Mouse (Mus musculus) embryonic facial prominence, embryonic 11.5 days (tissue): Measurements from ENCODE around the gene Serpinb9b. TPM values are rescaled to one million over a fixed set of nuclear protein-coding genes. Genes with fewer than 3 reads are reported as not detected.

ENCODE experiments used
- ATAC-seq: fragments of 200-750 bp; cut with Nextera tagmentation; replicated peaks from 2 replicates; pipeline ENCODE4 v1.8.0; 2017; ENCODE audit warnings: low read depth; ENCODE audit not compliant: insufficient number of reproducible peaks, low FRiP score, low TSS enrichment
- DNase-seq: peaks from one replicate; pipeline ENCODE4 v3.0.0-alpha.2; 2015; ENCODE audit warnings: low spot score
- H3K27ac ChIP-seq: fragments of 300-500 bp; sonication (generic); replicated peaks from 2 replicates; pipeline ENCODE4 v1.5.1; 2014; ENCODE audit warnings: mild to moderate bottlenecking, low read depth, low read length, control low read depth
- H3K27me3 ChIP-seq: fragments of 300-500 bp; sonication (generic); 2 replicates; pipeline ENCODE4 v1.6.1; 2014; ENCODE audit warnings: mild to moderate bottlenecking, low read length, moderate library complexity, mixed read lengths; ENCODE audit not compliant: control insufficient read depth, insufficient read depth
- H3K36me3 ChIP-seq: fragments of 300-500 bp; sonication (generic); replicated peaks from 2 replicates; pipeline ENCODE4 v1.6.1; 2014; ENCODE audit warnings: low read depth, mild to moderate bottlenecking, low read length, moderate library complexity, mixed read lengths; ENCODE audit not compliant: control insufficient read depth, insufficient read depth
- H3K4me1 ChIP-seq: fragments of 300-500 bp; sonication (generic); 2 replicates; pipeline ENCODE4 v1.6.1; 2014; ENCODE audit warnings: low read length, mixed read lengths; ENCODE audit not compliant: control insufficient read depth, insufficient read depth
- H3K4me2 ChIP-seq: fragments of 300-500 bp; sonication (generic); 2 replicates; pipeline ENCODE4 v1.6.1; 2014; ENCODE audit warnings: low read depth, mild to moderate bottlenecking, control low read depth, low read length, moderate library complexity
- H3K4me3 ChIP-seq: fragments of 300-500 bp; sonication (generic); 2 replicates; pipeline ENCODE4 v1.5.1; 2014; ENCODE audit warnings: low read depth, low read length, control low read depth
- H3K9ac ChIP-seq: fragments of 300-500 bp; sonication (generic); replicated peaks from 2 replicates; pipeline ENCODE4 v1.6.1; 2014; ENCODE audit warnings: mild to moderate bottlenecking, control low read depth, low read length
- H3K9me3 ChIP-seq: fragments of 300-500 bp; sonication (generic); replicated peaks from 2 replicates; pipeline ENCODE4 v1.6.1; 2016; ENCODE audit warnings: mild to moderate bottlenecking, low read length, inconsistent platforms, mixed read lengths; ENCODE audit not compliant: control insufficient read depth
- WGBS: fragments of 180-500 bp; shearing (Covaris S2); extraction: QIAGEN DNeasy Blood & Tissue Kit; methylation state at CpG from one replicate; pipeline ENCODE4 v1.1.7; 2014; 5-methylcytosine and 5-hydroxymethylcytosine counted together
- polyA plus RNA-seq: library from polyadenylated mRNA; unstranded; fragments of >200 nt; fragmentation: Nextera tagmentation; extraction: Ambion mirVana; gene quantifications from 2 replicates; pipeline ENCODE4 v1.2.1, GENCODE M21; 2014

Serpinb9b gene
- polyA plus RNA-seq = 0.20 TPM in 1 of 2 replicates, not detected in the other

- no peak within 1 kb of the TSS for H3K4me2 ChIP-seq
- H3K27ac ChIP-seq = no peak within 1 kb of the TSS
- 91% methylated on average over 2 of the region's 2 CpGs for WGBS
- no peaks in the 10 kb centered on the region for H3K36me3 ChIP-seq
- H3K4me3 ChIP-seq = no peak within 1 kb of the TSS
- no peak for ATAC-seq
- no peaks in the 10 kb centered on the region for H3K4me1 ChIP-seq
- H3K27me3 ChIP-seq = no peaks in the 10 kb centered on the region
- DNase-seq = no peak
- no peak within 1 kb of the TSS for H3K9ac ChIP-seq
- H3K9me3 ChIP-seq = no peaks in the 10 kb centered on the region
Observed at GRCm38 (mm10) chr13:33027244-33027643, at the start of gene Serpinb9b. Gene Serpinb9b (plus strand): TSS chr13:33027416.

- no peak overlapping the region for H3K4me3 ChIP-seq
- H3K9me3 ChIP-seq = no peaks in the 10 kb centered on the region
- H3K4me2 ChIP-seq = no peak overlapping the region
- DNase-seq (no peak), ATAC-seq (no peak)
- WGBS = 87% methylated on average over 4 of the region's 4 CpGs
- H3K4me1 ChIP-seq = no peaks in the 10 kb centered on the region
- H3K27ac ChIP-seq = no peak overlapping the region
- H3K9ac ChIP-seq = no peak overlapping the region
- H3K27me3 ChIP-seq = no peaks in the 10 kb centered on the region
- H3K36me3 ChIP-seq = no peaks in the 10 kb centered on the region
Observed at GRCm38 (mm10) chr13:32982556-32983042, 44.6 kb upstream of the Serpinb9b start.

GRCm38 (mm10) chr13:32986256-32986655, 41.0 kb upstream of the Serpinb9b start:
- Histone ChIP-seq H3K36me3 (no peaks in the 10 kb centered on the region), H3K27me3 (no peaks in the 10 kb centered on the region), H3K4me1 (no peaks in the 10 kb centered on the region), H3K9ac (no peak overlapping the region), H3K9me3 (no peaks in the 10 kb centered on the region), H3K27ac (no peak overlapping the region), H3K4me2 (no peak overlapping the region), H3K4me3 (no peak overlapping the region)
- ATAC-seq (no peak), DNase-seq (no peak)

GRCm38 (mm10) chr13:32993152-32993893, 33.9 kb upstream of the Serpinb9b start:
- no peaks in the 10 kb centered on the region for H3K36me3 ChIP-seq
- DNase-seq (no peak), ATAC-seq (no peak)
- no peaks in the 10 kb centered on the region for H3K4me1 ChIP-seq
- no peak overlapping the region for H3K4me3 ChIP-seq
- H3K27me3 ChIP-seq = no peaks in the 10 kb centered on the region
- no peaks in the 10 kb centered on the region for H3K9me3 ChIP-seq
- H3K4me2 ChIP-seq = no peak overlapping the region
- H3K27ac ChIP-seq = no peak overlapping the region
- no peak overlapping the region for H3K9ac ChIP-seq
- 87% methylated on average over 10 of the region's 10 CpGs for WGBS

GRCm38 (mm10) chr13:32993894-32994242, 33.3 kb upstream of the Serpinb9b start:
- DNase-seq (no peak), ATAC-seq (no peak)
- H3K27me3 ChIP-seq = no peaks in the 10 kb centered on the region
- H3K36me3 ChIP-seq = no peaks in the 10 kb centered on the region
- no peak overlapping the region for H3K27ac ChIP-seq
- H3K9ac ChIP-seq = no peak overlapping the region
- no peaks in the 10 kb centered on the region for H3K4me1 ChIP-seq
- no peak overlapping the region for H3K4me2 ChIP-seq
- H3K9me3 ChIP-seq = no peaks in the 10 kb centered on the region
- no peak overlapping the region for H3K4me3 ChIP-seq
- WGBS = 90% methylated on average over 2 of the region's 2 CpGs

- Histone ChIP-seq H3K27ac (no peak overlapping the region), H3K4me3 (no peak overlapping the region), H3K4me1 (no peaks in the 10 kb centered on the region), H3K36me3 (no peaks in the 10 kb centered on the region), H3K9ac (no peak overlapping the region), H3K27me3 (no peaks in the 10 kb centered on the region), H3K9me3 (no peaks in the 10 kb centered on the region), H3K4me2 (no peak overlapping the region)
- ATAC-seq (no peak), DNase-seq (no peak)
- WGBS = 72% methylated on average over 4 of the region's 4 CpGs
Observed at GRCm38 (mm10) chr13:32995051-32995450, 32.2 kb upstream of the Serpinb9b start.

- WGBS = 90% methylated on average over 5 of the region's 5 CpGs
- Histone ChIP-seq H3K9me3 (no peaks in the 10 kb centered on the region), H3K4me3 (no peak overlapping the region), H3K4me1 (no peaks in the 10 kb centered on the region), H3K4me2 (no peak overlapping the region), H3K27me3 (no peaks in the 10 kb centered on the region), H3K36me3 (no peaks in the 10 kb centered on the region), H3K9ac (no peak overlapping the region), H3K27ac (no peak overlapping the region)
- ATAC-seq (no peak), DNase-seq (no peak)
Observed at GRCm38 (mm10) chr13:33001341-33001740, 25.9 kb upstream of the Serpinb9b start.

- H3K4me2 ChIP-seq = peak within 1 kb of the TSS; percentile 37
- no peaks in the 10 kb centered on the region for H3K4me1 ChIP-seq
- DNase-seq (no peak), ATAC-seq (no peak)
- no peaks in the 10 kb centered on the region for H3K36me3 ChIP-seq
- H3K27me3 ChIP-seq = no peaks in the 10 kb centered on the region
- H3K9ac ChIP-seq = peak within 1 kb of the TSS; percentile 53
- H3K27ac ChIP-seq = no peak within 1 kb of the TSS
- no peak within 1 kb of the TSS for H3K4me3 ChIP-seq
- no peaks in the 10 kb centered on the region for H3K9me3 ChIP-seq
- WGBS = 68% methylated on average over 3 of the region's 3 CpGs
Observed at GRCm38 (mm10) chr13:33002950-33003349, 24.3 kb upstream of the Serpinb9b start, which contains the start of gene Serpinb9. Gene Serpinb9 (plus strand): TSS chr13:33003250.
